Mouse (Mus musculus) lung, postnatal 0 days (tissue): ENCODE results near the gene Rab11fip3. TPM values are rescaled to one million over a fixed set of nuclear protein-coding genes. Genes with fewer than 3 reads are reported as not detected.

Experiments
- ATAC-seq: fragments of 200-750 bp; cut with Nextera tagmentation; 2 replicates; pipeline ENCODE4 v1.8.0; 2017; ENCODE audit warnings: moderate library complexity
- DNase-seq: peaks from one replicate; pipeline ENCODE4 v3.0.0-alpha.2; 2016; ENCODE audit warnings: low spot score
- H3K27ac ChIP-seq: fragments of 300-500 bp; sonication (generic); 2 replicates; pipeline ENCODE4 v1.5.1; 2014; ENCODE audit warnings: antibody characterized with exemption, mild to moderate bottlenecking, low read length, mixed read lengths
- H3K27me3 ChIP-seq: fragments of 300-500 bp; sonication (generic); replicated peaks from 2 replicates; pipeline ENCODE4 v1.6.1; 2014; ENCODE audit warnings: low read length, mixed read lengths; ENCODE audit not compliant: insufficient read depth
- H3K36me3 ChIP-seq: fragments of 300-500 bp; sonication (generic); 2 replicates; pipeline ENCODE4 v1.6.1; 2014; ENCODE audit warnings: low read length, mixed read lengths; ENCODE audit not compliant: insufficient read depth
- H3K4me1 ChIP-seq: fragments of 300-500 bp; sonication (generic); 2 replicates; pipeline ENCODE4 v1.6.1; 2014; ENCODE audit warnings: antibody characterized with exemption, low read depth, low read length, mixed read lengths; ENCODE audit not compliant: insufficient read depth
- H3K4me2 ChIP-seq: fragments of 300-500 bp; sonication (generic); replicated peaks from 2 replicates; pipeline ENCODE4 v1.6.1; 2014; ENCODE audit warnings: low read depth, mild to moderate bottlenecking, low read length, moderate library complexity, mixed read lengths
- H3K4me3 ChIP-seq: fragments of 300-500 bp; sonication (generic); 2 replicates; pipeline ENCODE4 v1.5.1; 2014; ENCODE audit warnings: low read depth, low read length
- H3K9ac ChIP-seq: fragments of 300-500 bp; sonication (generic); replicated peaks from 2 replicates; pipeline ENCODE4 v1.6.1; 2014; ENCODE audit warnings: low read depth, mild to moderate bottlenecking
- H3K9me3 ChIP-seq: fragments of 300-500 bp; sonication (generic); 2 replicates; pipeline ENCODE4 v1.6.1; 2016; ENCODE audit warnings: low read length, mixed read lengths
- CTCF ChIP-seq: IDR thresholded peaks from 2 replicates; pipeline ENCODE4 v1.5.1; 2016; ENCODE audit warnings: antibody characterized with exemption, mild to moderate bottlenecking
- EP300 ChIP-seq: IDR thresholded peaks from 2 replicates; pipeline ENCODE4 v1.6.1; 2016; ENCODE audit warnings: antibody characterized with exemption, mild to moderate bottlenecking, control low read depth
- WGBS: fragments of 180-500 bp; shearing (Covaris S2); extraction: QIAGEN DNeasy Blood & Tissue Kit; methylation state at CpG from one replicate; pipeline ENCODE4 v1.1.7; 2014; 5-methylcytosine and 5-hydroxymethylcytosine counted together
- polyA plus RNA-seq: library from polyadenylated mRNA; unstranded; fragments of >200 nt; fragmentation: Nextera tagmentation; extraction: Ambion mirVana; gene quantifications from 2 replicates; pipeline ENCODE4 v1.2.1, GENCODE M21; 2015

Rab11fip3 gene
- polyA plus RNA-seq, 1 experiment from 2014 or later, result 7.2 TPM

DNA sequence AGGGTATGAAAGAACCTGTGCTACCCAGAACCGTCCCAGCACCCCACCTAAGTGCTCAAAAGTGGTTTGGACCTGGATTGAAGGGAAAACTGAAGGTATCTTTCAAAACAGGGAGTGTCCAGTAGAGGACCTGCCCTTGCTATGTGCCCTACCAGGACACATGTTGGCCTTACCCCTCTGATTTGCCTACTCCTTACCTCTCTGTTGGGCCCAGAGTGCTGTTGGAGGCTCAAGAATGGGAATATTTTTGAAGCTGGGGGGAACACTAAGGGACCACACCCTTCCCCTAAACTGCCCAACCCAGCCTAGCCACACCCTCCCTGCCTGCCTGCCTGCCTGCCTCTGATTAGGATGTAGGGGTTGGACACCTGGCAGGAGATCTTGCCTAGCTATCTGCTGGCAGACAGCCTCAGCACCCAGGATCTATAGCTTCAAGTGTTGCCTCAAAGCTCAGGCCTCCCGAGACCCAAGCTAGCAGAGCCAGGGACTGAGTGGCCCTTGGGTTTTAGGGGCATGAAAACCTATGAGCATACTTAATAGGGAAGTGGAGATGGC, 126.7 kb downstream of the Rab11fip3 start:
- H3K27ac ChIP-seq, result no peak overlapping the region
- peak; percentile 14 for DNase-seq

DNA sequence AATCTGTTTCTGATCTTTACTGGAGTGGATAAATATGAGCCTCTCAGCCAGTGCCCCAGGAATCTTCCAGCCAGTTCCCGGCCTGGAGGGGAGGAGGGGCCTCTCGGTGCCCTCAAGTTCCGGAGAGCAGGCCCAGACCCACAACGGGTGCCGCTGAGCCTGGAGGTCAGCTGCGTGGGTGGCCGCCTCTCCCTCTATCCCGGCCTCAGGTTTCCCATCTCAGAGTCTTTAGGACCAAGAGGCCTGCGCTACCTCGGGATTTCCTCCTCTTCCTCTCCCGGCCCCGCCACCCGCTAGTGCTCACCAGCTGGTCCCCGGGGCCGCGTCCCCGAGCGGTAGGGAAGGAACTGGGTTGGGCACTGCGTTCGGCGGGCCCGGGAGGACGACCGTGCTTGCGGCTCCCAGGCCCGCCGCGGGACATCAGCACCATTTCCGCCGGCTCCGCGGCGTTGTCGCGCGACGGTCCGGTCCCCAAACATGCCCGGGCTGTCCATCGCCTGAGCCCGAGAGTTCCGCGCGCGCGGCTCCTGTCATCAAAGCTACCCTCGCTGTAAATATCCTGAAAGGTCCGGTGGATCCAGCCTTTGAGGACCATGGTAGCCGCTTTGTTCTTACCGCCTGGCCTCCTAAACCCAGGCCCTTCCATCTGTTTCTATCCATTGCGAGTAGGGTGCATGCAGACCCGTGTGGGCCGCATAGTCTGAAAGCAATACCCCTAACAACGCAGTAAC, 127.7 kb downstream of the Rab11fip3 start:
- H3K9ac ChIP-seq, result peak overlapping the region; percentile 96
- peaks cover 5% of the 10 kb centered on the region for H3K36me3 ChIP-seq
- DNase-seq (peak; percentile 75), ATAC-seq (peak; percentile 83)
- peak overlapping the region; percentile 82 for H3K4me3 ChIP-seq
- TF ChIP-seq CTCF, result no peak
- no peak for TF ChIP-seq EP300
- no peaks in the 10 kb centered on the region for H3K9me3 ChIP-seq
- H3K4me2 ChIP-seq, result peak overlapping the region; percentile 58
- H3K27ac ChIP-seq, result peak overlapping the region; percentile 87
- H3K27me3 ChIP-seq, result no peaks in the 10 kb centered on the region
- WGBS, result 4% methylated on average over 51 of the region's 54 CpGs
- peaks cover 8% of the 10 kb centered on the region; the same call in 1 of the 2 replicates for H3K4me1 ChIP-seq

More for the DNA sequence above, 126.7 kb downstream of the Rab11fip3 start:
- H3K9ac ChIP-seq, result no peak overlapping the region
- ATAC-seq, result peak; percentile 29; the same call in 1 of the 2 replicates
- H3K9me3 ChIP-seq, result no peaks in the 10 kb centered on the region
- no peaks in the 10 kb centered on the region for H3K27me3 ChIP-seq
- TF ChIP-seq CTCF, result no peak
- TF ChIP-seq EP300, result no peak
- no peak overlapping the region for H3K4me2 ChIP-seq
- 74% methylated on average over 2 of the region's 2 CpGs for WGBS
- peaks cover 8% of the 10 kb centered on the region; the same call in 1 of the 2 replicates for H3K4me1 ChIP-seq
- no peak overlapping the region for H3K4me3 ChIP-seq
- no peaks in the 10 kb centered on the region for H3K36me3 ChIP-seq

Other genes starting within 250 kb of the Rab11fip3 start
- 14.9 and 15.0 TPM in 2 replicates for gene Wdr24, start 245.9 kb downstream of the Rab11fip3 start, polyA plus RNA-seq
- gene Jmjd8, start 240.7 kb downstream of the Rab11fip3 start, polyA plus RNA-seq, result 27.3 and 28.0 TPM in 2 replicates
- gene Stub1, start 236.2 kb downstream of the Rab11fip3 start, polyA plus RNA-seq, result 196 and 198 TPM in 2 replicates
- gene Rhbdl1, start 232.3 kb downstream of the Rab11fip3 start, polyA plus RNA-seq, result 1.4 and 1.7 TPM in 2 replicates
- gene Gm20683, start 227.8 kb downstream of the Rab11fip3 start, polyA plus RNA-seq, result 0.86 and 1.1 TPM in 2 replicates
- gene Rhot2, start 224.7 kb downstream of the Rab11fip3 start, polyA plus RNA-seq, result 9.9 and 10.3 TPM in 2 replicates
- gene Wdr90, start 208.1 kb downstream of the Rab11fip3 start, polyA plus RNA-seq, result 5.6 and 5.8 TPM in 2 replicates
- gene Mcrip2, start 200.8 kb downstream of the Rab11fip3 start, polyA plus RNA-seq, result 16.5 and 19.5 TPM in 2 replicates
- gene Mettl26, start 194.5 kb downstream of the Rab11fip3 start, polyA plus RNA-seq, result 48.7 and 50.7 TPM in 2 replicates
- gene Wfikkn1, start 188.7 kb downstream of the Rab11fip3 start, polyA plus RNA-seq, result 0.24 and 0.26 TPM in 2 replicates
- 19.3 and 21.7 TPM in 2 replicates for gene Rab40c, start 149.8 kb downstream of the Rab11fip3 start, polyA plus RNA-seq
- gene Pigq, start 124.6 kb downstream of the Rab11fip3 start, polyA plus RNA-seq, result 36.9 and 37.5 TPM in 2 replicates
- gene Nhlrc4, start 124.6 kb downstream of the Rab11fip3 start, polyA plus RNA-seq, result 4.5 and 4.9 TPM in 2 replicates
- not detected in 2 replicates for gene A930017K11Rik, start 117.0 kb downstream of the Rab11fip3 start, polyA plus RNA-seq
- gene Capn15, start 83.8 kb downstream of the Rab11fip3 start, polyA plus RNA-seq, result 12.7 and 13.9 TPM in 2 replicates
- 18.7 and 23.8 TPM in 2 replicates for gene Decr2, start 20.8 kb upstream of the Rab11fip3 start, polyA plus RNA-seq
- gene Nme4, start 26.0 kb upstream of the Rab11fip3 start, polyA plus RNA-seq, result 8.5 and 9.2 TPM in 2 replicates
- gene Tmem8, start 43.7 kb upstream of the Rab11fip3 start, polyA plus RNA-seq, result 7.9 and 9.1 TPM in 2 replicates
- gene Mrpl28, start 53.9 kb upstream of the Rab11fip3 start, polyA plus RNA-seq, result 109 and 110 TPM in 2 replicates
- gene Axin1, start 69.1 kb upstream of the Rab11fip3 start, polyA plus RNA-seq, result 10.2 and 10.5 TPM in 2 replicates
- 0.40 and 0.49 TPM in 2 replicates for gene Pdia2, start 129.5 kb upstream of the Rab11fip3 start, polyA plus RNA-seq
- gene Rgs11, start 133.4 kb upstream of the Rab11fip3 start, polyA plus RNA-seq, result 11.8 and 12.0 TPM in 2 replicates
- 22.9 and 23.8 TPM in 2 replicates for gene Arhgdig, start 138.2 kb upstream of the Rab11fip3 start, polyA plus RNA-seq
- gene Fam234a, start 174.7 kb upstream of the Rab11fip3 start, polyA plus RNA-seq, result 71.2 and 71.8 TPM in 2 replicates
- gene Luc7l, start 183.3 kb upstream of the Rab11fip3 start, polyA plus RNA-seq, result 42.2 and 46.6 TPM in 2 replicates